Mouse (Mus musculus) left cerebral cortex, postnatal 36 days (tissue): Measurements from ENCODE around the gene Crhr1. TPM values are rescaled to one million over a fixed set of nuclear protein-coding genes. Genes with fewer than 3 reads are reported as not detected.
"Not testable (repeated sequence)": the region's sequence is repeated elsewhere in the genome, so short reads cannot be mapped to it uniquely, and the experiment has no call there.

Source experiments
- DNase-seq, 2 experiments: peaks; one replicate each; pipeline ENCODE4 v3.0.0; 2021 to 2022; ENCODE audit warnings: low spot score in 2 of 2, mixed read lengths in 1 of 2
- intact Hi-C: fragments of 180-260 bp; cut with DNase I; formaldehyde crosslinking; loops from one replicate; pipeline ENCODE4 v1.15.1; 2025
- total RNA-seq, 2 experiments: library from RNA; stranded (reverse); gene quantifications; 2 replicates each; pipeline ENCODE4 v1.2.3; 2021

The Crhr1 gene
- total RNA-seq, 2 experiments from 2014 or later = 29.9 to 31.5 TPM

GRCm38 (mm10) chr11:104182141-104182540 is 49.5 kb downstream of the Crhr1 start:
- DNase-seq = no peak
- intact Hi-C loops = no loop called here

GRCm38 (mm10) chr11:104186135-104186836 is 53.6 kb downstream of the Crhr1 start, which contains the start of gene Sppl2c:
Sppl2c (plus strand) TSS chr11:104186327.
- intact Hi-C loops = no loop called here
- no peak for DNase-seq

- intact Hi-C loops = no loop called here
- DNase-seq = no peak
These were observed 54.1 kb downstream of the Crhr1 start for GRCm38 (mm10) chr11:104186837-104187150.

GRCm38 (mm10) chr11:104187766-104188165 is 55.1 kb downstream of the Crhr1 start:
- intact Hi-C loops = no loop called here
- no peak for DNase-seq

GRCm38 (mm10) chr11:104190008-104190407 is 57.4 kb downstream of the Crhr1 start:
- intact Hi-C loops = no loop called here
- DNase-seq = no peak

- DNase-seq = no peak
- intact Hi-C loops = loop anchor here (5.0 kb wide), 2 partner anchors 208 to 278 kb away; no protein-coding TSS in a partner anchor
These were observed 62.7 kb downstream of the Crhr1 start for GRCm38 (mm10) chr11:104195382-104195781.

- peak; percentile 80 to 86 for DNase-seq
- intact Hi-C loops = loop anchor here (5.0 kb wide), 2 partner anchors 208 to 278 kb away; no protein-coding TSS in a partner anchor
These were observed 63.1 kb downstream of the Crhr1 start for GRCm38 (mm10) chr11:104195791-104196190.

GRCm38 (mm10) chr11:104197861-104198260 is 65.2 kb downstream of the Crhr1 start:
- intact Hi-C loops = loop anchor here (5.0 kb wide), 2 partner anchors 211 to 281 kb away; no protein-coding TSS in a partner anchor
- DNase-seq = no peak

GRCm38 (mm10) chr11:104203271-104203670 is 70.6 kb downstream of the Crhr1 start:
- intact Hi-C loops = loop anchor here (5.0 kb wide), 1 partner anchor 426 kb away; no protein-coding TSS in a partner anchor
- DNase-seq = no peak

GRCm38 (mm10) chr11:104206573-104206972 is 73.9 kb downstream of the Crhr1 start:
- intact Hi-C loops = no loop called here
- DNase-seq = no peak

GRCm38 (mm10) chr11:104209041-104209440 is 76.4 kb downstream of the Crhr1 start:
- DNase-seq = no peak
- intact Hi-C loops = no loop called here

- intact Hi-C loops = no loop called here
- DNase-seq = no peak
These were observed 78.6 kb downstream of the Crhr1 start for GRCm38 (mm10) chr11:104211251-104211650.

- DNase-seq, intact Hi-C loops: not testable (repeated sequence)
These were observed 81.5 kb downstream of the Crhr1 start for GRCm38 (mm10) chr11:104214128-104214527.

- DNase-seq = no peak
- intact Hi-C loops = no loop called here
These were observed 85.4 kb downstream of the Crhr1 start for GRCm38 (mm10) chr11:104218075-104218474.

- intact Hi-C loops = no loop called here
- DNase-seq = no peak
These were observed 87.6 kb downstream of the Crhr1 start for GRCm38 (mm10) chr11:104220291-104220690.

- intact Hi-C loops = no loop called here
- DNase-seq = no peak
These were observed 89.1 kb downstream of the Crhr1 start for GRCm38 (mm10) chr11:104221751-104222150.

GRCm38 (mm10) chr11:104223301-104223700 is 90.6 kb downstream of the Crhr1 start:
- no peak for DNase-seq
- intact Hi-C loops = no loop called here

Other genes with a start within 250 kb of the Crhr1 start
- gene Nsf, start 178.8 kb upstream of the Crhr1 start, total RNA-seq = 100 to 1,000 TPM; 883 to 922 TPM
- 10 to 100 TPM; 46.4 to 49.9 TPM for gene Arf2, start 166.1 kb upstream of the Crhr1 start, total RNA-seq
- gene Sppl2c, start 53.5 kb downstream of the Crhr1 start, total RNA-seq = not detected
- gene Mapt, start 98.5 kb downstream of the Crhr1 start, total RNA-seq = 100 to 1,000 TPM; 349 to 367 TPM